Mouse (Mus musculus): Measurements from ENCODE around the gene Ano10. TPM values are rescaled to one million over a fixed set of nuclear protein-coding genes. Genes with fewer than 3 reads are reported as not detected.
"Not testable (repeated sequence)": the region's sequence is repeated elsewhere in the genome, so short reads cannot be mapped to it uniquely, and the experiment has no call there.

Ano10 gene
- polyA plus RNA-seq, 1 experiment = not detected

DNA sequence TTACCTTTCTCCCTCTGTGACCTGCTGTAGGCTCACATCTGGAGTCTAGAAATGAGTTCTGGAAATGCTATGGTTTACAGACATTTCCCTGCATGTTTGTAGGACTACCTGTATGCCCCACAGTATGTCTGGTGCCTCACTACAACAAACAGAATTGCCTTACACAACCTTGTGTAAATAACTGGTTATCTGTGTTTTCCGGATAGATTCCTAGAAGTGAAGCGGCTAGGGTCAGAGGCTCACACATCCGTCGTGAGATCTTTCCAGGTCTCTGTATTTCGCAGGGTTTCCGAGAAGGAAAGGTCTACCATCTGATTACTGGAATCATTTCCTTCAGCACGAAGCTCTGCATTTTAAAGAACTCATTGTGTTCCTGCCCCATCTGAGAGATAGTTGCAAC lies 22.3 kb upstream of the Ano10 start:
- no peak overlapping the region for H3K27ac ChIP-seq (ENCODE audit: insufficient read depth, low read depth, low read length)
- WGBS = 96% methylated on average over 7 of the region's 7 CpGs
- TF ChIP-seq POLR2A (IDR thresholded peaks at IDR 0.05; ENCODE audit: insufficient read depth, low read depth, low read length) = no peak
- TF ChIP-seq CTCF (IDR thresholded peaks at IDR 0.05; ENCODE audit: insufficient read depth, low read depth, low read length) = no peak
- H3K4me3 ChIP-seq (ENCODE audit: insufficient read depth, low read depth, low read length) = no peak overlapping the region
- no peaks in the 10 kb centered on the region for H3K4me1 ChIP-seq (ENCODE audit: control insufficient read depth, insufficient read depth, low read length)

DNA sequence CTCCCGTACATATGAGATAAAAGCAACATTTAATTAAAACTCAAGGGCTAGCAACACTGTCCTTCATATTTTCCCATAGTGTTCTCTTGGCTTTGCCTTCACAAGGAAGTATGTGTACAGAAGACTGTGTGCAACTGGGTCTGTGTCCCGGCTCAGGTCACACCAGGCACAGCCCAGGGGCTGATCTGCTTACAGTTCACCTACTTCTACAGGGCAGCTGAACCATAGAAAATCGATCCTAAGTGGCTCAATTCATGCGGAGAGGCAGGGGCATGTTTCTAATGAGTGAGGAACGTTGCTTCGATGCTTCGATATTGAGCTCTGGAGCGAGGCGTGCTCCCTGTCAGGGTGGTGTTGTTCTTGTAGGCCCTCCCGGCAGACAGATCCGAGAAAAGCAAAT lies 21.3 kb upstream of the Ano10 start:
- WGBS = 75% methylated on average over 11 of the region's 11 CpGs
- TF ChIP-seq CTCF (IDR thresholded peaks at IDR 0.05; ENCODE audit: insufficient read depth, low read depth, low read length) = no peak
- TF ChIP-seq POLR2A (IDR thresholded peaks at IDR 0.05; ENCODE audit: insufficient read depth, low read depth, low read length) = no peak
- H3K4me1 ChIP-seq (ENCODE audit: control insufficient read depth, insufficient read depth, low read length) = no peaks in the 10 kb centered on the region; the same call in 1 of the 2 replicates
- H3K27ac ChIP-seq (ENCODE audit: insufficient read depth, low read depth, low read length) = no peak overlapping the region
- no peak overlapping the region for H3K4me3 ChIP-seq (ENCODE audit: insufficient read depth, low read depth, low read length)

DNA sequence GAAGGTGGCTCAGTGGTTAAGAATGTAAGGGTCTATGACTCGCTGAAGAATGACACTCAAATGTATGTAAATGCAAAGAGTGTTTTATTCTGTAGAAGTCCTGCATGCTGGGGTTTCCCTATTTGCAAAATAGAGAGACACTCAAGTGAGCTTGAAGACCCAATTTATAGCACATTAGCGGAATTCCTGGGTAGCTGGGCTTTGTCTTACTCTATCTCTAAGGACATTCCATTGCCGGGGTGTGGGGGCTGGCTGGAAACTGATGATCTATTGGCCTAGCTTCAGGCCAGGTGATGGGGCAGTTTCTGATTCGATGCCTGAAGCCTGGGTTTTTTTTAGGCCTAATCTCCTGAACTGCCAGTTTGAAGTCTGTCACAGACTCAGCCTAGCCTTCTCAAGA lies 20.7 kb upstream of the Ano10 start:
- TF ChIP-seq CTCF (IDR thresholded peaks at IDR 0.05; ENCODE audit: insufficient read depth, low read depth, low read length) (no peak), POLR2A (IDR thresholded peaks at IDR 0.05; ENCODE audit: insufficient read depth, low read depth, low read length) (no peak)
- H3K4me1 ChIP-seq (ENCODE audit: control insufficient read depth, insufficient read depth, low read length) = no peaks in the 10 kb centered on the region; the same call in 1 of the 2 replicates
- H3K4me3 ChIP-seq (ENCODE audit: insufficient read depth, low read depth, low read length) = no peak overlapping the region
- WGBS = 84% methylated on average over 4 of the region's 4 CpGs
- no peak overlapping the region for H3K27ac ChIP-seq (ENCODE audit: insufficient read depth, low read depth, low read length)

DNA sequence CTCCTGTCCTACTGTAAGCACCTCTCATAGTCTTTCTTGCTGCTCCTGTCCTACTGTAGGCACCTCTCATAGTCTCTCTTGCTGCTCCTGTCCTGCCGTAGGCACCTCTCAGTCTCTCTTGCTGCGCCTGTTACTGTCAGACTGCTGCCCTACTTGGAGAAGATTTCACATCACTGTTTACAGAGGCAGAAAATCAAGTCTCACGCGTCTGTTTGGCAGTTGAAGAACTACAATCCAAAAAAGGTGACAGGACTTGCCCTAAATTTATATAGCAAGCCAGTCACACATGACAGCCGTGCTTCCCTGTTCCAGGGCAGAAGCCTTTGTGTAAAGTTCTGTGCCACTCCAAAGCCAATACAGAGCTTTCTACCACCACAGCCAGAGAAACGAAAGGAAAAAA lies 20.2 kb upstream of the Ano10 start:
- Histone ChIP-seq H3K4me1 (ENCODE audit: control insufficient read depth, insufficient read depth, low read length) (peaks cover 3% of the 10 kb centered on the region), H3K4me3 (ENCODE audit: insufficient read depth, low read depth, low read length) (no peak overlapping the region), H3K27ac (ENCODE audit: insufficient read depth, low read depth, low read length) (no peak overlapping the region)
- 83% methylated on average over 6 of the region's 6 CpGs for WGBS
- TF ChIP-seq CTCF (IDR thresholded peaks at IDR 0.05; ENCODE audit: insufficient read depth, low read depth, low read length) = no peak

DNA sequence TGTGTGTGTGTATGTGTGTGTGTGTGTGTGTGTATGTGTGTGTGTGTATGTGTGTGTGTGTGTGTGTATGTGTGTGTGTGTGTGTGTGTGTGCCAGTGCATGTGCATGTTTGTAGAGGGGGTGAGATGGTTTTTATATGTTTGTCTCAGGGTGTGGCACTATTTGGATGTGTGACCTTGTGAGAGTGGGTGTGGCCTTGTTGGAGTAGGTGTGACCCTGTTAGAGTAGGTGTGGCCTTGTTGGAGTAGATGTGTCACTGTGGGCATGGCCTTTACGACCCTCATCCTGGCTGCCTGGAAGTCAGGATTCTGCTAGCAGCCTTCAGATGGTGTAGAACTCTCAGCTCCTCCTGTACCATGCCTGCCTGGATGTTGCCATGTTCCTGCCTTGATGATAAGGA lies 18.9 kb upstream of the Ano10 start:
- 80% methylated on average over 1 of the region's 1 CpGs for WGBS
- H3K4me1 ChIP-seq (ENCODE audit: control insufficient read depth, insufficient read depth, low read length); H3K4me3 ChIP-seq (ENCODE audit: insufficient read depth, low read depth, low read length); H3K27ac ChIP-seq (ENCODE audit: insufficient read depth, low read depth, low read length): not testable (repeated sequence)

DNA sequence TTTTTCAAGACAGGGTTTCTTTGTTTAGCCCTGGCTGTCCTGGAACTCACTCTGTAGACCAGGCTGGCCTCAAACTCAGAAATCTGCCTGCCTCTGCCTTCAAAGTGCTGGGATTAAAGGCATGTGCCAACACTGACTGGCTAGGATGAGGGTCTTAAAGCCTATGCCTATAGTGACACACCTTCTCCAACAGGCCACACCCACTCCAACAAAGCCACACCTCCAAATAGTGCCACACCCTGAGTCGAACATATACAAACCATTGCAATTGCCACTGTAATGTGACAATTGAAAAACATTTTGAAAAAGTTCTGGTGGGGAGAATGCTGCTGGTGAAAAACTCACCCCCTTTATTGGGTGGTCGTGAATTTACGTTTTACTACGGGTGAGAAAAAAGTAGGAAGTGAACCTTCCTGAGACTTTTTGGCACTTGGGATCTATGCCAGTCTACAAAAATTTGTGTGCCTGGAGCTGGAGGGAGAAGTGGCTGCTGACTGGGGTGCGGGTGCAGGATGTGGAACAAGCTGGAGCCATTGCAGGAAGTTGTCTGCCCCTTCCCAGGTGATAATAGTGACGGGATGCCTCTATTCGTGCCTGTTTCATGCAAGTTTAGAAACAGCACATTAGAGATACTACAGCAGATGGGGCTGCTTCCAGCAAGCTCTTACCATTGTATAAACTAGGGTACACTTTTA lies 18.2 kb upstream of the Ano10 start:
- no peak overlapping the region for H3K4me3 ChIP-seq (ENCODE audit: insufficient read depth, low read depth, low read length)
- 88% methylated on average over 7 of the region's 7 CpGs for WGBS
- TF ChIP-seq POLR2A (IDR thresholded peaks at IDR 0.05; ENCODE audit: insufficient read depth, low read depth, low read length) (no peak), CTCF (IDR thresholded peaks at IDR 0.05; ENCODE audit: insufficient read depth, low read depth, low read length) (no peak)

DNA sequence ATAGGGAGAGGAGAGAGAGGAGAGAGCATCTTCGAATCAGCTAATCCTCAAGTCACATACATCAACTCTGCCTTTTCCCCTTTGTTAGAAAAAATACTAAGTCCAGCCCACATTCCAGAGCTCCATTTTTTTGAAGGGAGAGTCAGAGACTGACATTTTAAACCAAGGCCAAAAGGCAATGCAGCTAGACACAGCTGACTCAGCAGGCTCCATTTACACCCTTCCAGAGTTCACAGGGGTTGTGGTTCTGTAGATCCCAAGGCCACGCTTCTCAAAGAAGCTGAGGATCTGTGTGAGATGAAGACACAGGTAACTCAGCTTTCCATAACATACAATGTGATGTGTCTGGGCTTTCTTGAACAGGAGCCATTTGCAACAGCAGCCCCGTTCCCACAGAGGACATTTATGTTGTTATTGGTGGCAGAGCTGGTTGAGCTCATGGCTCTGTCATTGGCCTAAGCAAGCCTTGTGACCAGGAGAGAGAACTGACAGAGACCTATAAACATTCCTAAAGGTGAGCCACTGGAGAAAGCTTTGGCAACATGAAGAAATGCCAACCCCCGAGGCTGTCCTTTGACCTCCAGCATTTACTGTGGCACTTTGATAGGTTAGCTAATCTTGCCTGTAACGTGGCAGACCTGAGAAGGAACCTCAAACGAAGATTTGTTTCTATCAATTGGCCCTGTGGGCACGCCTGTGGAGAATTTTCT lies 17.0 kb upstream of the Ano10 start:
- Histone ChIP-seq H3K27ac (ENCODE audit: insufficient read depth, low read depth, low read length) (no peak overlapping the region), H3K4me1 (ENCODE audit: control insufficient read depth, insufficient read depth, low read length) (peaks cover 3% of the 10 kb centered on the region), H3K4me3 (ENCODE audit: insufficient read depth, low read depth, low read length) (peak overlapping the region; percentile 60; the same call in 1 of the 2 replicates)
- WGBS = 77% methylated on average over 7 of the region's 7 CpGs
- no peak for TF ChIP-seq POLR2A (IDR thresholded peaks at IDR 0.05; ENCODE audit: insufficient read depth, low read depth, low read length)
- TF ChIP-seq CTCF (IDR thresholded peaks at IDR 0.05; ENCODE audit: insufficient read depth, low read depth, low read length) = no peak

More for the DNA sequence above, 18.2 kb upstream of the Ano10 start:
- Histone ChIP-seq H3K4me1 (ENCODE audit: control insufficient read depth, insufficient read depth, low read length) (peaks cover 3% of the 10 kb centered on the region), H3K27ac (ENCODE audit: insufficient read depth, low read depth, low read length) (no peak overlapping the region)

DNA sequence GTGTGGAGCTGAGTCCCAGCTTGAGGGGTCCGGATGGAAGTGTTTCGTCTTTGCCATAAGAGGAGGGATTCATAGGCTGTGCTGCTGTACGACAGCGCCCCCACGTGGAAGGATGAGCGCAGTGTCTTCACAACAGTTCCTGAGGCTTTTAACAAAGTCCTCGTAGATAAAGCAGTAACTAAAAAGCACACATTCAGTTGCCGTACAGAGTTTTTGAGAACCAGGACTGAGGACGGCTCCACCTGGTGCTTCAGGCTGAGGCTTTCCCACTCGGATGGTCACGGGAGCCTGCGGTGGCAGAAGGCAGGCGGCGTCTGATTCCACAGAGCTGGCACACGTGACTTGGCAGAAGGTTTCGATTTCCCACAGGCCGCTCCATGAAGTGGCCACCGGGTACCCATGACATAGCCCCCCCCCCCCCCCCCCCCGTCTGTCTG lies 16.4 kb upstream of the Ano10 start:
- WGBS = 2% methylated on average over 17 of the region's 19 CpGs
- TF ChIP-seq CTCF (IDR thresholded peaks at IDR 0.05; ENCODE audit: insufficient read depth, low read depth, low read length) (peak; percentile 89), POLR2A (IDR thresholded peaks at IDR 0.05; ENCODE audit: insufficient read depth, low read depth, low read length) (no peak)
- peak overlapping the region; percentile 60 for H3K4me3 ChIP-seq (ENCODE audit: insufficient read depth, low read depth, low read length)
- H3K4me1 ChIP-seq (ENCODE audit: control insufficient read depth, insufficient read depth, low read length) = peaks cover 3% of the 10 kb centered on the region
- peak overlapping the region; percentile 52; the same call in 1 of the 2 replicates for H3K27ac ChIP-seq (ENCODE audit: insufficient read depth, low read depth, low read length)

Data from olfactory bulb, adult 2 months (tissue).